Mouse (Mus musculus) liver, postnatal 0 days (tissue): ENCODE measurements around the gene Ubr7.

Experiments
- CTCF ChIP-seq: sonication (generic); IDR thresholded peaks from 2 replicates; pipeline ENCODE4 v1.5.1; 2016; ENCODE audit warnings: antibody characterized with exemption, low read depth
- EP300 ChIP-seq: IDR thresholded peaks from 2 replicates; pipeline ENCODE4 v1.6.1; 2016; ENCODE audit warnings: antibody characterized with exemption, low read depth, mild to moderate bottlenecking

DNA sequence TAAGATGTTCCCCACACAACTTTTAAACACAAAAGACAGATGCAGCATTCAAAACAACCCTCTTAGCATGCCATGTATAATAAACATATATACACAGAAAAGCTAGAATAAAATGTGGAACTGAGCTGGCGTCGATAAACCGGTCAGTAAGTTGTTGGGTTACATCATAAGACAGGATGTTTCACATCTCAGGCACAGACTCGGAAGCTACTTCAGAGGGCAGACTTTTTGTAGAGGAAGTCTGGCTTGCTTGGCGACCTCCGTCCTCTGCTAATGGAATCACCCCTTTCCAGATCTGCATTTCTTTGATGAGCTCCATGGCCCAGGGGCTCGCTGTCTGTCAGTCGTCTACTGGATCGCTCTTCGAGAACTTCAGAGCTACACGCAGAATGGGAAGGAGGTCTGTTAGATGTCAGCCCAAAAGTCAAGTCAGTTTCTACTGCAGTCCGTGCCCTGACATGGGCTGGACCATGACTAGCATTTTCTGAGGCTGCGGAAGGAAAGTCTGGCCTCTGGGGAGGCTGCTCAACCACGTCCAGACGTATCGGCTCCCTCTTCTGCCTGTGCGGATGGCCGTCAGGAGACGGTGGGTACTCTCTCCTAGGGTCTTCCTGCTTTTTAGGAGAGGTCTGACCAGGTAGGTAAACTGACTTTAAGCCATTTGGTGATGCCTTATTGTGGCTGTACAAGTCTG, 27.3 kb downstream of the Ubr7 start:
- TF ChIP-seq CTCF (no peak), EP300 (no peak)
